Comparison of ENCODE assay signal across 11 mouse cellular contexts in the genomic region with DNA sequence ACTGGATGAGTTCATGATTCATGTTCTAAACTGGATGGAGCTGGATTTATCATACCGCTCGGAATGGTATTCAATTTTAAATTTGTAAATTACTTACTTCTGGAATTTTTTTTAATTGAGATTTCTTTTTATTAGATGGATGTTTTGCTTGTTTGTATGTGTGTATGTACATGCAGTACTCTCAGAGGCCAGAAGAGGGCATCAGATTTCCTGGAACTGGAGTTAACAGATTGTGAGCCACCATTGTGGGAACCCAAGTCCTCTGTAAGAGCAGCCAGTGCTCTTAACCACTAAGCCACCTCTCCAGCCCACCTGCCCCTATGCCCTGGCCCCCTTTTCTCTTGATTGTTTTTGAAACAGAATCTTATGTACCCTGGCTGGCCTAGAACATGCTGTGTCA. TPM values are rescaled to one million over a fixed set of nuclear protein-coding genes. Genes with fewer than 3 reads are reported as not detected.
DNase-seq lines count a peak whose midpoint lies in the region; ATAC-seq and TF ChIP-seq lines count a peak whose summit lies in the region.
"Had no signal": no experiment of that assay in that cellular context is flagged by ENCODE, and none has a peak within 500 bp of the region (broad histone marks: within the 10 kb centered on the region; RNA-seq: fewer than 3 reads in every experiment).

No protein-coding gene starts in this region.

- peak; percentile 69 for TF ChIP-seq CTCF in intestine, postnatal 0 days (IDR thresholded peaks at IDR 0.05; ENCODE audit: low read depth)

- no peak for ATAC-seq in intestine, postnatal 0 days
- no peak for ATAC-seq in intestine, embryonic 16.5 days
- 0 out of 2 replicates have a peak, but pooled peaks have one; percentile 41 for ATAC-seq in erythroblast, adult 5-6 weeks (replicated peaks; ENCODE audit: low FRiP score, poor library complexity, severe bottlenecking)
- ATAC-seq in heart, embryonic 12.5 days (ENCODE audit: insufficient number of reproducible peaks, low FRiP score), result no peak

- WGBS in intestine, postnatal 0 days, result 98% methylated on average over 2 of the region's 2 CpGs
- 84% methylated on average over 2 of the region's 2 CpGs for WGBS in intestine, embryonic 16.5 days
- WGBS in heart, embryonic 12.5 days, result 83% methylated on average over 2 of the region's 2 CpGs

- no peaks in the 10 kb centered on the region for H3K27me3 ChIP-seq in intestine, postnatal 0 days (replicated peaks; ENCODE audit: control insufficient read depth, insufficient read depth, low read length)
- no peaks in the 10 kb centered on the region for H3K27me3 ChIP-seq in intestine, embryonic 16.5 days (replicated peaks; ENCODE audit: control insufficient read depth, insufficient read depth, low read length)
- no peaks in the 10 kb centered on the region for H3K27me3 ChIP-seq in heart, embryonic 12.5 days (replicated peaks)
- H3K27me3 ChIP-seq: hindbrain, embryonic 15.5 days; limb, embryonic 13.5 days; neural tube, embryonic 13.5 days had no signal

- H3K9me3 ChIP-seq in intestine, postnatal 0 days (ENCODE audit: control insufficient read depth), result no peaks in the 10 kb centered on the region
- no peaks in the 10 kb centered on the region for H3K9me3 ChIP-seq in intestine, embryonic 16.5 days (ENCODE audit: control insufficient read depth, low read length)
- no peaks in the 10 kb centered on the region for H3K9me3 ChIP-seq in heart, embryonic 12.5 days (replicated peaks)
- H3K9me3 ChIP-seq: hindbrain, embryonic 15.5 days; limb, embryonic 13.5 days; neural tube, embryonic 13.5 days had no signal

- no peak overlapping the region for H3K9ac ChIP-seq in intestine, postnatal 0 days (ENCODE audit: low read depth, low read length)
- H3K9ac ChIP-seq in intestine, embryonic 16.5 days (ENCODE audit: low read depth, low read length), result no peak overlapping the region
- H3K9ac ChIP-seq in heart, embryonic 12.5 days, result no peak overlapping the region
- H3K9ac ChIP-seq: hindbrain, embryonic 15.5 days; limb, embryonic 13.5 days; neural tube, embryonic 13.5 days had no signal

- DNase-seq in thymus, postnatal 4 days, result peak; percentile 59
- no peak for DNase-seq in thymus, adult 18-20 months
- no peak for DNase-seq in MN1 (ENCODE audit: low spot score)
- DNase-seq: adrenal gland, adult 8-10 months had no signal

- H3K4me2 ChIP-seq in intestine, postnatal 0 days (replicated peaks; ENCODE audit: low read depth), result no peak overlapping the region
- H3K4me2 ChIP-seq in intestine, embryonic 16.5 days (ENCODE audit: low read depth, low read length), result no peak overlapping the region
- H3K4me2 ChIP-seq in heart, embryonic 12.5 days, result no peak overlapping the region
- H3K4me2 ChIP-seq: hindbrain, embryonic 15.5 days; limb, embryonic 13.5 days; neural tube, embryonic 13.5 days had no signal

- peaks cover 44% of the 10 kb centered on the region; the same call in 1 of the 2 replicates for H3K36me3 ChIP-seq in intestine, postnatal 0 days (ENCODE audit: control insufficient read depth, insufficient read depth)
- H3K36me3 ChIP-seq in intestine, embryonic 16.5 days (ENCODE audit: control insufficient read depth, insufficient read depth, low read length), result peaks cover 3% of the 10 kb centered on the region; the same call in 1 of the 2 replicates
- peaks cover 19% of the 10 kb centered on the region for H3K36me3 ChIP-seq in heart, embryonic 12.5 days

- H3K4me1 ChIP-seq in intestine, postnatal 0 days (replicated peaks; ENCODE audit: control insufficient read depth, insufficient read depth, low read length), result no peaks in the 10 kb centered on the region
- H3K4me1 ChIP-seq in intestine, embryonic 16.5 days (ENCODE audit: control insufficient read depth, insufficient read depth, low read length), result no peaks in the 10 kb centered on the region
- H3K4me1 ChIP-seq in heart, embryonic 12.5 days (replicated peaks), result no peaks in the 10 kb centered on the region
- H3K4me1 ChIP-seq: hindbrain, embryonic 15.5 days; limb, embryonic 13.5 days; neural tube, embryonic 13.5 days had no signal

- no peak overlapping the region for H3K4me3 ChIP-seq in intestine, postnatal 0 days (ENCODE audit: low read depth, low read length)
- H3K4me3 ChIP-seq in intestine, embryonic 16.5 days (ENCODE audit: low read length), result no peak overlapping the region
- H3K4me3 ChIP-seq in heart, embryonic 12.5 days, result no peak overlapping the region
- H3K4me3 ChIP-seq: hindbrain, embryonic 15.5 days; limb, embryonic 13.5 days; neural tube, embryonic 13.5 days had no signal

- no peak overlapping the region for H3K27ac ChIP-seq in intestine, postnatal 0 days (ENCODE audit: low read depth, low read length)
- no peak overlapping the region for H3K27ac ChIP-seq in intestine, embryonic 16.5 days (ENCODE audit: low read length)
- no peak overlapping the region for H3K27ac ChIP-seq in heart, embryonic 12.5 days (ENCODE audit: poor library complexity, severe bottlenecking)
- H3K27ac ChIP-seq: hindbrain, embryonic 15.5 days; limb, embryonic 13.5 days; neural tube, embryonic 13.5 days had no signal

RNA-seq across cellular contexts. Expression of gene Numbl, which starts 9.1 kb away (rescaled TPM):
- 6.6 and 7.5 TPM in 2 replicates for polyA plus RNA-seq in intestine, postnatal 0 days (2015; fragmentation: Nextera tagmentation; extraction: Ambion mirVana)
- 9.1 and 10.8 TPM in 2 replicates for polyA plus RNA-seq in intestine, embryonic 16.5 days (2015; fragmentation: Nextera tagmentation; extraction: Ambion mirVana)
- total RNA-seq in erythroblast, adult 5-6 weeks (2015; ENCODE audit: low replicate concordance), result 0.42 and 0.58 TPM in 2 replicates
- total RNA-seq in erythroblast, adult 5-6 weeks (2017; ENCODE audit: low replicate concordance), result 0.17 and 1.5 TPM in 2 replicates
- 11.1 and 11.6 TPM in 2 replicates for polyA plus RNA-seq in heart, embryonic 12.5 days (2016; fragmentation: Nextera tagmentation; extraction: Ambion mirVana)

RNA-seq across cellular contexts. Expression of gene Coq8b, which starts 16.3 kb away (rescaled TPM):
- 16.8 and 18.7 TPM in 2 replicates for polyA plus RNA-seq in intestine, postnatal 0 days (2015; fragmentation: Nextera tagmentation; extraction: Ambion mirVana)
- polyA plus RNA-seq in intestine, embryonic 16.5 days (2015; fragmentation: Nextera tagmentation; extraction: Ambion mirVana), result 25.5 and 26.3 TPM in 2 replicates
- total RNA-seq in erythroblast, adult 5-6 weeks (2015; ENCODE audit: low replicate concordance), result 2.1 and 3.5 TPM in 2 replicates
- 2.9 and 4.5 TPM in 2 replicates for total RNA-seq in erythroblast, adult 5-6 weeks (2017; ENCODE audit: low replicate concordance)
- polyA plus RNA-seq in heart, embryonic 12.5 days (2016; fragmentation: Nextera tagmentation; extraction: Ambion mirVana), result 11.4 and 11.5 TPM in 2 replicates

RNA-seq across cellular contexts. Expression of gene Itpkc, which starts 20.7 kb away (rescaled TPM):
- polyA plus RNA-seq in intestine, postnatal 0 days (2015; fragmentation: Nextera tagmentation; extraction: Ambion mirVana), result 8.6 and 9.0 TPM in 2 replicates
- polyA plus RNA-seq in intestine, embryonic 16.5 days (2015; fragmentation: Nextera tagmentation; extraction: Ambion mirVana), result 8.3 and 9.5 TPM in 2 replicates
- 2.3 TPM in 1 of 2 replicates, not detected in the other for total RNA-seq in erythroblast, adult 5-6 weeks (2015; ENCODE audit: low replicate concordance)
- 0.60 and 1.5 TPM in 2 replicates for total RNA-seq in erythroblast, adult 5-6 weeks (2017; ENCODE audit: low replicate concordance)
- 3.1 and 3.4 TPM in 2 replicates for polyA plus RNA-seq in heart, embryonic 12.5 days (2016; fragmentation: Nextera tagmentation; extraction: Ambion mirVana)

RNA-seq across cellular contexts. Expression of gene Snrpa, which starts 53.1 kb away (rescaled TPM):
- 75.4 and 76.4 TPM in 2 replicates for polyA plus RNA-seq in intestine, postnatal 0 days (2015; fragmentation: Nextera tagmentation; extraction: Ambion mirVana)
- 227 and 251 TPM in 2 replicates for polyA plus RNA-seq in intestine, embryonic 16.5 days (2015; fragmentation: Nextera tagmentation; extraction: Ambion mirVana)
- 30.3 and 43.2 TPM in 2 replicates for total RNA-seq in erythroblast, adult 5-6 weeks (2015; ENCODE audit: low replicate concordance)
- total RNA-seq in erythroblast, adult 5-6 weeks (2017; ENCODE audit: low replicate concordance), result 12.7 and 19.5 TPM in 2 replicates
- 155 and 167 TPM in 2 replicates for polyA plus RNA-seq in heart, embryonic 12.5 days (2016; fragmentation: Nextera tagmentation; extraction: Ambion mirVana)

RNA-seq across cellular contexts. Expression of gene BC024978, which starts 53.6 kb away (rescaled TPM):
- polyA plus RNA-seq in intestine, postnatal 0 days (2015; fragmentation: Nextera tagmentation; extraction: Ambion mirVana), result 1.9 and 2.4 TPM in 2 replicates
- polyA plus RNA-seq in intestine, embryonic 16.5 days (2015; fragmentation: Nextera tagmentation; extraction: Ambion mirVana), result 2.8 and 2.9 TPM in 2 replicates
- 0.63 and 2.3 TPM in 2 replicates for total RNA-seq in erythroblast, adult 5-6 weeks (2015; ENCODE audit: low replicate concordance)
- total RNA-seq in erythroblast, adult 5-6 weeks (2017; ENCODE audit: low replicate concordance), result 0.34 and 0.84 TPM in 2 replicates
- 2.9 and 3.2 TPM in 2 replicates for polyA plus RNA-seq in heart, embryonic 12.5 days (2016; fragmentation: Nextera tagmentation; extraction: Ambion mirVana)
